Mouse (Mus musculus) adrenal gland, postnatal 14 days (tissue): ENCODE measurements around the gene Olfr568. TPM values are rescaled to one million over a fixed set of nuclear protein-coding genes. Genes with fewer than 3 reads are reported as not detected.

ENCODE experiments used
- DNase-seq: peaks from one replicate; pipeline ENCODE4 v3.0.0; 2021; ENCODE audit warnings: mixed read lengths
- long read RNA-seq, 2 experiments: library from polyadenylated mRNA; stranded (forward); transcript quantifications; one replicate each; pipeline ENCODE4 v2.0.0; 2021
- total RNA-seq: library from RNA; stranded (reverse); gene quantifications from 2 replicates; pipeline ENCODE4 v1.2.3, GENCODE M21; 2021

Olfr568 gene
- not detected in 2 replicates for total RNA-seq
- long read RNA-seq, experiment 1, result 0 reads
- long read RNA-seq, experiment 2, result 0 reads

GRCm38 (mm10) chr7:102876822-102877221 lies at the start of gene Olfr568:
Olfr568 (plus strand) TSS chr7:102877122.
- no peak for DNase-seq

- DNase-seq, result no peak
Measured at GRCm38 (mm10) chr7:102855807-102856206, 21.1 kb upstream of the Olfr568 start.

- no peak for DNase-seq
Measured at GRCm38 (mm10) chr7:102858665-102859064, 18.3 kb upstream of the Olfr568 start, which contains the start of gene Olfr566. Olfr566 (minus strand) TSS chr7:102858765.

GRCm38 (mm10) chr7:102890782-102891181 lies 13.9 kb downstream of the Olfr568 start, which contains the start of gene Olfr569:
Olfr569 (minus strand) TSS chr7:102890882.
- DNase-seq, result no peak

GRCm38 (mm10) chr7:102915261-102915660 lies 38.3 kb downstream of the Olfr568 start:
- DNase-seq, result no peak

- DNase-seq, result no peak
Measured at GRCm38 (mm10) chr7:102916405-102916804, 39.5 kb downstream of the Olfr568 start.

- no peak for DNase-seq
Measured at GRCm38 (mm10) chr7:102917032-102917875, 40.3 kb downstream of the Olfr568 start, which contains the start of gene Olfr571. Olfr571 (minus strand) TSS chr7:102917536.

- no peak for DNase-seq
Measured at GRCm38 (mm10) chr7:102919632-102920031, 42.7 kb downstream of the Olfr568 start.

- no peak for DNase-seq
Measured at GRCm38 (mm10) chr7:102924109-102924508, 47.2 kb downstream of the Olfr568 start, which contains the start of gene Olfr572. Olfr572 (plus strand) TSS chr7:102924409.

- DNase-seq, result no peak
Measured at GRCm38 (mm10) chr7:102927105-102927504, 50.2 kb downstream of the Olfr568 start.

Other genes starting within 250 kb of the Olfr568 start
- gene Olfr554, start 238.7 kb upstream of the Olfr568 start, total RNA-seq, result not detected in 2 replicates
- not detected in 2 replicates for gene Olfr555, start 218.3 kb upstream of the Olfr568 start, total RNA-seq
- gene Olfr556, start 212.2 kb upstream of the Olfr568 start, total RNA-seq, result not detected in 2 replicates
- gene Trim68, start 189.8 kb upstream of the Olfr568 start, total RNA-seq, result 9.4 and 10.3 TPM in 2 replicates
- not detected in 2 replicates for gene Olfr557, start 181.2 kb upstream of the Olfr568 start, total RNA-seq
- 1.1 and 1.4 TPM in 2 replicates for gene Olfr558, start 174.9 kb upstream of the Olfr568 start, total RNA-seq
- gene Olfr33, start 158.1 kb upstream of the Olfr568 start, total RNA-seq, result not detected in 2 replicates
- gene Olfr559, start 149.6 kb upstream of the Olfr568 start, total RNA-seq, result not detected in 2 replicates
- not detected in 2 replicates for gene Olfr560, start 117.8 kb upstream of the Olfr568 start, total RNA-seq
- 0.82 and 1.8 TPM in 2 replicates for gene Olfr78, start 117.7 kb upstream of the Olfr568 start, total RNA-seq
- gene Olfr561, start 105.9 kb upstream of the Olfr568 start, total RNA-seq, result not detected in 2 replicates
- not detected in 2 replicates for gene Olfr564, start 73.6 kb upstream of the Olfr568 start, total RNA-seq
- gene Olfr566, start 18.4 kb upstream of the Olfr568 start, total RNA-seq, result not detected in 2 replicates
- not detected in 2 replicates for gene Olfr569, start 13.8 kb downstream of the Olfr568 start, total RNA-seq
- gene Olfr570, start 17.5 kb downstream of the Olfr568 start, total RNA-seq, result not detected in 2 replicates
- gene Olfr571, start 40.4 kb downstream of the Olfr568 start, total RNA-seq, result not detected in 2 replicates
- not detected in 2 replicates for gene Olfr572, start 47.3 kb downstream of the Olfr568 start, total RNA-seq
- gene Olfr573-ps1, start 65.5 kb downstream of the Olfr568 start, total RNA-seq, result not detected in 2 replicates
- not detected in 2 replicates for gene Olfr574, start 71.3 kb downstream of the Olfr568 start, total RNA-seq
- not detected in 2 replicates for gene Olfr575, start 81.7 kb downstream of the Olfr568 start, total RNA-seq
- not detected in 2 replicates for gene Olfr576, start 85.5 kb downstream of the Olfr568 start, total RNA-seq
- not detected in 2 replicates for gene Olfr577, start 98.8 kb downstream of the Olfr568 start, total RNA-seq
- not detected in 2 replicates for gene Olfr578, start 112.2 kb downstream of the Olfr568 start, total RNA-seq
- not detected in 2 replicates for gene Olfr582, start 160.9 kb downstream of the Olfr568 start, total RNA-seq
- gene Olfr583, start 174.2 kb downstream of the Olfr568 start, total RNA-seq, result not detected in 2 replicates
- not detected in 2 replicates for gene Olfr584, start 204.8 kb downstream of the Olfr568 start, total RNA-seq
- gene Olfr585, start 220.6 kb downstream of the Olfr568 start, total RNA-seq, result not detected in 2 replicates
- gene Olfr586, start 248.5 kb downstream of the Olfr568 start, total RNA-seq, result not detected in 2 replicates